Mouse (Mus musculus) cerebellum, adult 2 months (tissue): ENCODE data around the gene Dagla.

Source experiments
- CTCF ChIP-seq: fragments of 200-500 bp; IDR thresholded peaks from 2 replicates; pipeline ENCODE4 v1.5.1; 2011; ENCODE audit warnings: low read depth, mild to moderate bottlenecking, control low read depth, low read length, moderate library complexity, borderline replicate concordance; ENCODE audit not compliant: insufficient read depth
- POLR2A ChIP-seq: fragments of 200-500 bp; IDR thresholded peaks from 2 replicates; pipeline ENCODE4 v1.6.1; 2011; ENCODE audit warnings: low read length, control low read depth, borderline replicate concordance; ENCODE audit not compliant: insufficient read depth

DNA sequence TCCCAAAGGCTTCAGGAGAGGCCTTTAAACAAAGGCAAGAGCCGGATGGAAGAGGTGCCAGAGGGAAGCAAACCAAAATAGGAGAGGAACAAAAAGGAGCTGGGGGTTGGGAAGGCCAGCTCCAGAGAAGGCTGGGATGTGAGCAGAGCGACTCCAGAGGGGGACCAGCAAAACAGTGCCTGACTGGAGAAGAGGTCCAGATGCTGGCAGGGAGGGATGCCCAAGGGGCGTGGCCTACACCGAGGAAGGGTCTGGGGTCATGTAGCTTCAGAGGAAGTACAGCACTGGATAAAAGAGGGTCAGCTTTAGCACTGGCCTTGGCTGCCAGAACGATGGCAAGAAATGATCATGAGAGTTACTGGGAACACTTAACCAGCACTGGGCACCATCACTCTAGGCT, 8.4 kb downstream of the Dagla start:
- no peak for TF ChIP-seq CTCF
- no peak for TF ChIP-seq POLR2A
